Mouse (Mus musculus): ENCODE measurements around the gene Crbn. TPM values are rescaled to one million over a fixed set of nuclear protein-coding genes. Genes with fewer than 3 reads are reported as not detected.

Crbn gene
- polyA plus RNA-seq, 1 experiment from 2014 or later = 44.9 TPM

DNA sequence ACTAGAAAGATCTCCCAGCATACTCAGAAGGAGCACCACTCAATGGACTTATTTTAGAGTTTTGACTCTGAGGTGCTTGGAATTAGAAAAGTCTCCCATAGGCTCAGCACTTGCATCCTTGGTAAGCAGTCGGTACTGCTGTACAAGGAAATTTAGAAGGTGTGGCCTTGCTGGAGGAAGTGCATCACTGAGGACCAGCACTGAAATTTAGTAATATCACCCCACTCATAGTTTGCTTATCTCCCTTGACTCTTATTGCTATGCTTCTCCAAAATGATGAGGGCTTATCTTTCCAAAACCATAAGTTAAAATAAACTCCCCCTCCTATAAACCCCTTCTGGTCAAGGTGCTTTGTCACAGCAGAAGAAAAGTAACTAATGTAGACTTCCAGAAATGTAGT, 38.4 kb downstream of the Crbn start:
- H3K9ac ChIP-seq = no peak overlapping the region
- H3K9me3 ChIP-seq = no peaks in the 10 kb centered on the region
- 76% methylated on average over 1 of the region's 1 CpGs for WGBS
- H3K27ac ChIP-seq = no peak overlapping the region
- no peaks in the 10 kb centered on the region for H3K36me3 ChIP-seq
- H3K27me3 ChIP-seq = no peaks in the 10 kb centered on the region
- no peaks in the 10 kb centered on the region for H3K4me1 ChIP-seq
- no peak overlapping the region for H3K4me3 ChIP-seq
- H3K4me2 ChIP-seq = no peak overlapping the region
- no peak for ATAC-seq (ENCODE audit: insufficient number of reproducible peaks, insufficient read depth, low FRiP score, low TSS enrichment, low read depth)

DNA sequence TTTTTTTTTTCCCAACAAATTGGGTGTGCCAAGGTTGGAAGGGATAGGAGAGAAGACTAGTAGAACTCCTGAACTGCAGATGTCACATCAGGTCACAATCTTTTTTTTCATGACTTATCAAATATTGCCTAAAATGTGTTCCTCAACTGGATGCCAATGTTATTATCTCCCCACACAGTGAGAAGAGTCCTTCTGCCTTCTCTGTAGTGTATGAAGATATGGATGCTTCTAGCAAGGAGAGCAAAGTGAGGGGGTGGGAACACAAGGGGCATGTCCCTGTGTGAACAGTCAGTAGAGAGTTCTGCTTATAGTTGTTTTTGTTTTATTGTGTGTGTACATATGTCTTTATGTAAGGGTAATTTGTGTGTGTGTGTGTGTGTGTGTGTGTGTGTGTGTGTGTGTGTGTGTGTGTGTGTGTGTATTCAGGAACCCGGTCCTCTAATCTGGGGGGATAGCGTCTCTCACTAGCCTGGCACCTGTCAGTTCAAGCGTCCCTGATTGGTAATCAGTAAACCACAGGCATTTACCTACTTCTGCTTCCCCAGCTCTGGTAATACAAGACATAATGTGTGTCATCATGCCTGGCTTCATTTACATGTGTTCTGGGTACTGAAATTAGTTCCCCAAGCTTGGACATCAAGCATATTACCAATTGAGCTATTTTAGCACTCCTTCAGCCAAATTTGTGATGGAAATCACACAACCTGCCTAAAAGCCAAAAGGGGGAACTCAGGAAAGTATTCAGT, 39.2 kb downstream of the Crbn start:
- no peaks in the 10 kb centered on the region for H3K27me3 ChIP-seq
- H3K9me3 ChIP-seq = no peaks in the 10 kb centered on the region
- no peak overlapping the region for H3K4me2 ChIP-seq
- ATAC-seq (ENCODE audit: insufficient number of reproducible peaks, insufficient read depth, low FRiP score, low TSS enrichment, low read depth) = no peak
- H3K4me3 ChIP-seq = no peak overlapping the region
- H3K27ac ChIP-seq = no peak overlapping the region
- no peak overlapping the region for H3K9ac ChIP-seq
- H3K36me3 ChIP-seq = no peaks in the 10 kb centered on the region
- H3K4me1 ChIP-seq = no peaks in the 10 kb centered on the region
- 69% methylated on average over 3 of the region's 3 CpGs for WGBS

DNA sequence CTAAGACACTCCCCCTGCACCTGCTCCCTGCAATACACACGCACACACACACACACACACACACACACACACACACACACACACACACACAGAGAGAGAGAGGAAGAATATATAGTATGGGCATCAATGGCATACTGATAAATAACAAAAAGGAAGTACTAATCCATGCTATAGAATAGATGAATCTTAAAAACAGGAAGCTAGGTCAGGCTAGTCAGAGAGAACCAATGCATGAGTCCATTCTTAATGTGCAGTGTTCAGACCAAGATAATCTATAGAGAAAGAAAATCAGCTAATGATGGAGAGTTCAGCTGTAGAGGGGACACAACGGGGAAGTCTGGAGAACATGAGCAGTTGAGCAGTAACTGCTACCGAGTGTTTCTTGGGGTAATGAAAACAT, 41.6 kb downstream of the Crbn start:
- no peak for ATAC-seq (ENCODE audit: insufficient number of reproducible peaks, insufficient read depth, low FRiP score, low TSS enrichment, low read depth)

DNA sequence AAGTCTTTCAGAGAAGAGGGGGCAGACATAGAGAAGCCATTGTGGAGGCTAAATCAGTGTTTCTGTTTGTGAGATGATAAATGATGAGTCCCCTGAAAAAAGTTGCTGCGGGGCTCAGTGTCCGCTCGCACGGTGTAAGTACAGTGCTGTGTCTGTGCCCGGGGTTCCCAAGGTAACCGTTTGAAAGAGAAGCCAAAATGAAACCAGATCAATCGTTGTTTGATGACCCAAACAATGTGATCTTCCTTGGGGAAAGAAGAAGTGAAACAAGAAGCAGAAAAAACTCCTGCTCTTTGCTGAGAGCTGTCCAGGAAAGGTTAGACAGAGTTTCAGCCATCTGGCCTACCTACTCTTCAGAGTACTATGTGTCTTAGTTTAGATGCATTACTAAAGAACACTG, 49.6 kb downstream of the Crbn start:
- Histone ChIP-seq H3K4me1 (no peaks in the 10 kb centered on the region), H3K9ac (no peak overlapping the region), H3K4me3 (no peak overlapping the region), H3K4me2 (no peak overlapping the region), H3K27ac (no peak overlapping the region), H3K36me3 (no peaks in the 10 kb centered on the region), H3K27me3 (no peaks in the 10 kb centered on the region), H3K9me3 (no peaks in the 10 kb centered on the region)
- ATAC-seq (ENCODE audit: insufficient number of reproducible peaks, insufficient read depth, low FRiP score, low TSS enrichment, low read depth) = no peak
- 82% methylated on average over 7 of the region's 7 CpGs for WGBS

More for the DNA sequence above, 41.6 kb downstream of the Crbn start:
- no peaks in the 10 kb centered on the region for H3K9me3 ChIP-seq
- H3K4me3 ChIP-seq = no peak overlapping the region
- no peaks in the 10 kb centered on the region for H3K27me3 ChIP-seq
- H3K4me2 ChIP-seq = no peak overlapping the region
- no peaks in the 10 kb centered on the region for H3K36me3 ChIP-seq
- no peak overlapping the region for H3K27ac ChIP-seq
- 84% methylated on average over 3 of the region's 3 CpGs for WGBS
- no peaks in the 10 kb centered on the region for H3K4me1 ChIP-seq
- H3K9ac ChIP-seq = no peak overlapping the region

DNA sequence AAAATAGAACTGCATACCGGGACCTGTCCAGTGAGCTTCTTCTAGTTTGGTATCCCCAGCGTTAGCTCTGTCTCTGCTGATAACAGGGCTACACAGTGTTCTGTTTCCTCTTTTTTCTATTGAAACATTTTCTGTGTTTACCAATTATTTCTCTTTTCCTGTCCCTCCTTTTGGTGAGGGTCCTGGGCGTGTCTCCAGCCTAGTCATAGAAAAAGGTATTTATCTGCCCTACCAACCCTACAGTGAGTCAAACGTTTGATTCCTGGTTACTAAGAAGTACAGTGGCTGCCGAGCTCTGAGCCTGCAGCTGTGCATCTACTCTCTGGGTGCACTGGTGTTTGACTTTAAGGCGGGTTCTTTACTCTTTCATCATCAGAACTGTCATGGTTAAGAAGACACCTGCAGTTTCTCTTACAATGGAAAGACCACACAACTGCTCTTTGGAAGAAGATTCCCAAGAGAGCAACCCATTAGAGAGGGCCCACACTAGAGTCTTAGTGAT, 50.9 kb downstream of the Crbn start, which contains the start of gene Il5ra:
Il5ra (minus strand) TSS at position 151 of the 502 bp plus-strand sequence.
- Histone ChIP-seq H3K36me3 (no peaks in the 10 kb centered on the region), H3K4me2 (no peak within 1 kb of the TSS), H3K27me3 (no peaks in the 10 kb centered on the region), H3K4me3 (no peak within 1 kb of the TSS), H3K9me3 (no peaks in the 10 kb centered on the region), H3K27ac (no peak within 1 kb of the TSS), H3K9ac (no peak within 1 kb of the TSS), H3K4me1 (no peaks in the 10 kb centered on the region)
- ATAC-seq (ENCODE audit: insufficient number of reproducible peaks, insufficient read depth, low FRiP score, low TSS enrichment, low read depth) = no peak
- 74% methylated on average over 6 of the region's 6 CpGs for WGBS

DNA sequence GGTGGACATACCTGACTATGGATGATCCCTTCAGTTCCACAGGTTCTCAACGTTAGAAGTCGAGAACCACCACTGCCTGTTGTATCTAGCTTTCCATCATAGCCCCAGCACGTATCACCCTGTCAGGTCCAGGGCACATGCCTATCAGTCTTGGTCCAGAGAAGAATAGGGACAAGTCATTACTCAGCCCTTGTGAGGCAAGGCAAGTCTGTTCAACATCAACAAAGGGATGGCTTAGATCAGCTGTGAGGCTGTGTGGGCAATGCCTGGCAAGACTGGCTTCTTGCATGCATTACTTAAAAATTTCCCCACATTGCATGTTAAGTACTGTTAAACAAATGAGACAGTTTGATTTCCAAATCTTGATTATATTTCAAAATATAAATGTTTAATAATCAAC, 52.1 kb downstream of the Crbn start:
- Histone ChIP-seq H3K4me1 (no peaks in the 10 kb centered on the region), H3K4me2 (no peak overlapping the region), H3K9me3 (no peaks in the 10 kb centered on the region), H3K36me3 (no peaks in the 10 kb centered on the region), H3K27me3 (no peaks in the 10 kb centered on the region), H3K9ac (no peak overlapping the region), H3K4me3 (no peak overlapping the region), H3K27ac (no peak overlapping the region)
- ATAC-seq (ENCODE audit: insufficient number of reproducible peaks, insufficient read depth, low FRiP score, low TSS enrichment, low read depth) = no peak
- WGBS = 82% methylated on average over 3 of the region's 3 CpGs

DNA sequence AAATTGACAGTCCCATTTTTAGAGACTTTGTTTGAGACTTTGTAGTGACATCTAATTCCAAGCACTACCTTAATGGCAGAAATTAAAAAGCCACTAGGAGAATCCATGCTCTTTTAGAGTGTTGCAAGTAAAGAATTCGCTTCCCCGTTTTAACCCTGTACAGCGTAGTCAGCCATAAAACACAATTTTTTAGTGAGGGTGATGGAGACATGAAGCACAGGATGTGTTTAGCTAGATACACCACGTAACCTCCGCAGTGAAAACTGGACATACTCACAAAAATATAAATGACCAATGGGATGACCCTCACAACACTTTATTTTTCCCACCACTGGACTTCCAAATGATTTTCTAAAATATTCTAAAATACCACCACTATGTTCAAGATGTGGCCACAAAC, 52.6 kb downstream of the Crbn start:
- WGBS = 87% methylated on average over 5 of the region's 5 CpGs
- Histone ChIP-seq H3K27ac (no peak overlapping the region), H3K27me3 (no peaks in the 10 kb centered on the region), H3K4me2 (no peak overlapping the region), H3K4me1 (no peaks in the 10 kb centered on the region), H3K9ac (no peak overlapping the region), H3K4me3 (no peak overlapping the region), H3K9me3 (no peaks in the 10 kb centered on the region), H3K36me3 (no peaks in the 10 kb centered on the region)
- no peak for ATAC-seq (ENCODE audit: insufficient number of reproducible peaks, insufficient read depth, low FRiP score, low TSS enrichment, low read depth)

DNA sequence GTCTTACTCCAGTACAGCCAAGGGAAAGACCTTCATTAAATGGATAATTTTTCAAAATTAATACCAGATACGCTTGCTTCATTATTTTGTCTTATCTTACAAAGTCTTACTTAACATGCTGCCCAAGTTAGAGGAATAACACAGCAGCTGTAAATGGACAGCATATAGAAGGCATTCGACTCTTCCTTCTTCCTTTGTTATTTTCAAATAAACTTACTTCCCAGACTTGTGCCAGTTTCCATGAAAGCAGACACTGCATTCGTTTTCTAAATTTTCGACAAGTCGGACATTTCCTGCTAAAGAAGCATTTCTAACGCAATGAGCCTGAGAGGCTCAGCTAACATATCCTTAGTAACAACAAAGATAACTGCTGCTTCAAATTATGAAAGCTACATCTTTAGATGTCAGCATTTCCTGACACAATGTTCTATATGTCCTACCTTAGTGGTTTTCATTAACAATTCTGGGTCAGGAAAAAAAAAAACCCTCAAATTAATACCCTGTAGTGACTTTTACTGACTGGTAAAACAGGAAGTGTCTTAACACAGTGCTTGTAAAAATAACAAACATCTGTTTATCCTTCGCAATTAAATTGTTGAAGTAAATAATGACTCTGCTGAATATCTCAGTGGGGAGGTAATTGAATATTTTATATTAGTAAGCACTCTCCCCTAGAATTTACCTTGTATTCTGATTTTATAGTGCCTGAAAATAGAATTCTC, 54.0 kb downstream of the Crbn start:
- Histone ChIP-seq H3K36me3 (no peaks in the 10 kb centered on the region), H3K9me3 (no peaks in the 10 kb centered on the region), H3K27me3 (no peaks in the 10 kb centered on the region), H3K9ac (no peak overlapping the region), H3K4me3 (no peak overlapping the region), H3K4me2 (no peak overlapping the region), H3K27ac (no peak overlapping the region), H3K4me1 (no peaks in the 10 kb centered on the region)
- 60% methylated on average over 7 of the region's 7 CpGs for WGBS
- no peak for ATAC-seq (ENCODE audit: insufficient number of reproducible peaks, insufficient read depth, low FRiP score, low TSS enrichment, low read depth)

DNA sequence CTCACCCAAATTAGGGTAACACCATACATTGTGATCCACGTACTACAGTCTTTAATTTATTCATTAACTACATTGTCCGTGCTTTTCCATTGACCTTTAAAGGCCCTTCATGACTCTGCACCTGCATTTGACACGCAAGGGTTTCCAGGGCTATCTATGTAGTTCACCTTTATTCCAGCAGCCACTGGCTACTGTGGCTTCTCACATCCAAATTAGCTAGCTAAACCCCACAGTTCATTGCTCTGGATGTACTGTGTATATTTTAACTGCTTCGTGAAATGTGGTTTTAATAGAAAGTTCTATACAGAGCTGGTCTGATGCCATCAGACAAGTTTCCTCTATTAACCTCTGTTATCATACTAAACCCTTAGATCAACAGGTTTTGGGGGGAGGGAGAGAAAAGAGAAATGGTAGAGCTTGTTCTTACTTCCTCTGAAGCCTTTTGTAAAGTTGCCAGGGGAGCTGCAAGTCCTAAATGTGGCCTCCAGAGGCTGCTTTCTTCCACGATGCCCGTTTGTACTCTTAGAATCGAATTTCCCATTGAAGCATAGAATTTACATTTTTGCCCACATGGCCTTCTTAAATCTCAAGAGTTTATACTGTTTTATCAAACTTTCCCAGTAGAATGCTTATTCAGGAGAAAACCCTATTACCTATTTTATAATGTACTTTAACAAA, 56.2 kb downstream of the Crbn start:
- H3K4me2 ChIP-seq = no peak overlapping the region
- H3K4me1 ChIP-seq = no peaks in the 10 kb centered on the region
- no peaks in the 10 kb centered on the region for H3K9me3 ChIP-seq
- no peaks in the 10 kb centered on the region for H3K36me3 ChIP-seq
- WGBS = 64% methylated on average over 7 of the region's 7 CpGs
- H3K27me3 ChIP-seq = no peaks in the 10 kb centered on the region
- H3K27ac ChIP-seq = no peak overlapping the region
- H3K9ac ChIP-seq = no peak overlapping the region
- no peak overlapping the region for H3K4me3 ChIP-seq
- ATAC-seq (ENCODE audit: insufficient number of reproducible peaks, insufficient read depth, low FRiP score, low TSS enrichment, low read depth) = no peak

DNA sequence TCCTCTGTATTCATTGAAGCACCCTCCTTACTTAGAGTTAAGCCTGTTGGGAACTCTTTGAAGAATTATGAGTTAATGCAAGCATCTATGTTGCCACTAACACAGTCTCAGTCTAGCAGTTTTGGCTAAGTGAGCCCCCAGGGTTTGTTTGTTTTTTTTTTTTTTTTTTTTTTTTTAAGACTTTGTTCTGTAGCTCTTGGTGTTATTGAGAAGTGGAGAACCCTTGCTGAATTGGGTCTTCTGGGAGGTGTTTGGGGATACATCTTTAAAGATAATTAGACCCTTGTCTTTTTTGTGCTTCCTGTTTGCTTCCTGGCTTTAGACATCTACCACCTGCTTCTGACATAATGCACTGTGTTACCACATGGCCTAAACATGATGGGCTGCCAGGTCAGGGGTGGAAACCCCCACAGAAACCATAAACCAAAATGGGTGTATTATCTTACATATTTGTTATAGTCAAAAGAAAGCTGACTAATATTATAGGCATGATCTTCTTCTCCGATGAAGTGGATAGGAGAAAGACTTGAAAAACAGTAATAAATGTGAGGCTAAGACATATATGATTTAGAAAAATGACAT, 59.5 kb downstream of the Crbn start:
- Histone ChIP-seq H3K4me2 (no peak overlapping the region), H3K9ac (no peak overlapping the region), H3K9me3 (no peaks in the 10 kb centered on the region), H3K27ac (no peak overlapping the region), H3K4me3 (no peak overlapping the region), H3K36me3 (no peaks in the 10 kb centered on the region), H3K27me3 (no peaks in the 10 kb centered on the region), H3K4me1 (no peaks in the 10 kb centered on the region)
- 97% methylated on average over 1 of the region's 1 CpGs for WGBS
- ATAC-seq (ENCODE audit: insufficient number of reproducible peaks, insufficient read depth, low FRiP score, low TSS enrichment, low read depth) = no peak

DNA sequence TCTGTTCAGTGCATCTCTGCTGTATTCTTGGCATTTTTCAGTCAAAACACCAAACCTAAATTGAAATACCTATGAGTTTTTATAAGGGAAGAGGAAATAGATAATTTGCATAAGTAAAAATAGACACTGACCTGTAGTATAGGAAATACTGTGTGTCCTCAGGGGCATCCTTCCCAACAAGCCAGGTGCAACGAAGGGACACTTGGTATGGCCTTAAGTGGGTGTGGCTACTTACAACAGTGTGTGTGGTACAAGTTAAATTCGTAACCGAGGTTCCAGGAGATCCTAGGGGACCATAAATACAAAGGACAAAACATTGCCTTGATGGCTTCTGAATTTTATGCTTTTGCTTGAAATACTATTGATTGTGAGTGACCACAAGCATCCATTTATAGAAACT, 61.6 kb downstream of the Crbn start:
- Histone ChIP-seq H3K36me3 (no peaks in the 10 kb centered on the region), H3K9ac (no peak overlapping the region), H3K27me3 (no peaks in the 10 kb centered on the region), H3K27ac (no peak overlapping the region), H3K4me3 (no peak overlapping the region), H3K4me2 (no peak overlapping the region), H3K9me3 (no peaks in the 10 kb centered on the region), H3K4me1 (no peaks in the 10 kb centered on the region)
- 70% methylated on average over 3 of the region's 3 CpGs for WGBS
- no peak for ATAC-seq (ENCODE audit: insufficient number of reproducible peaks, insufficient read depth, low FRiP score, low TSS enrichment, low read depth)

Measured in embryonic facial prominence, embryonic 13.5 days (tissue).